Mouse (Mus musculus): ENCODE measurements at regions not wholly inside any gene's neighbourhood (a gene's known extent, or its start where the extent isn't known, plus 50 kb on each side); places are given as distances from the start of the nearest gene placed in this dataset.

DNA sequence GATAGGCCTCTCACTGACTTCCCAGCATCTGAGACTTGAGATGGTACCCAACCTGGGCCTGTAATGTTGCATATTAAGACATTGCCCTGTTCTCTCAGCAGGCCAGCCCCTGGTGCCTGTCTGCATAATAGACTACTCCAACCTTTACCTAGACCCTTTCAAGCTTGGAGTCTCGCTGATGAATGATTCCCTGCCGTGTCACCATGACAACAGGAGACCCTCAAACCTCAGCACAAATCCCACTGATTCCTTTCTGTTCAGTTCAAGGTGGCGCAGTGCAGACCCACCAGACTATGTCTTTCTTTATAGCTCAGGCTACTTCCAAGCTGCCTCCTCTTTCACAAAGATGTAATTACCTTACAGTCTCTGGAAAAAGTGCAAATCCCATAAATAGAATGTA lies 172.0 kb downstream of the Dcdc2c start:
- no peak for DNase-seq

- no peak for DNase-seq
Observed at GRCm38 (mm10) chr12:28377968-28378367, 174.2 kb downstream of the Dcdc2c start.

GRCm38 (mm10) chr12:28377373-28377772 lies 174.8 kb downstream of the Dcdc2c start:
- DNase-seq = no peak

DNA sequence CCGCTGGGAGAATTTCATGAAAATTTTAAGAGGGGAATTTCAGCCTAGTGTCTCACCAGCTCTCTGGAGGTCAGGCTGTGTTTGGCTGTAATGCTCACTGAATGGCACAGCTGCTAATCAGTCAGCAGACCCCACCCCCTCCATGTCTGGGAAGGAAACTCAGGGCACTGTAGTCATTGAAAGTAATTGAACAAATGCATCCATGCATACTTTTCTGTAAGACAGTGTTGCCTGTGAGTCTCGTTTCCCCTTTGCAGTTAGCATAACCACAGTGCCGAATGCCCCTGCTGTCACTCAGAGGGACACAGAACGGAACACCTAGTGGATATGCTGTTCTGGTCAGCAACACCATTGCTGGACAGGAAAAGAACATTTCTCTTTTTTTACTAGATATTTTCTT lies 175.4 kb downstream of the Dcdc2c start:
- no peak for DNase-seq

- no peak for DNase-seq
Observed at GRCm38 (mm10) chr12:28365304-28365703, 186.9 kb downstream of the Dcdc2c start.

DNA sequence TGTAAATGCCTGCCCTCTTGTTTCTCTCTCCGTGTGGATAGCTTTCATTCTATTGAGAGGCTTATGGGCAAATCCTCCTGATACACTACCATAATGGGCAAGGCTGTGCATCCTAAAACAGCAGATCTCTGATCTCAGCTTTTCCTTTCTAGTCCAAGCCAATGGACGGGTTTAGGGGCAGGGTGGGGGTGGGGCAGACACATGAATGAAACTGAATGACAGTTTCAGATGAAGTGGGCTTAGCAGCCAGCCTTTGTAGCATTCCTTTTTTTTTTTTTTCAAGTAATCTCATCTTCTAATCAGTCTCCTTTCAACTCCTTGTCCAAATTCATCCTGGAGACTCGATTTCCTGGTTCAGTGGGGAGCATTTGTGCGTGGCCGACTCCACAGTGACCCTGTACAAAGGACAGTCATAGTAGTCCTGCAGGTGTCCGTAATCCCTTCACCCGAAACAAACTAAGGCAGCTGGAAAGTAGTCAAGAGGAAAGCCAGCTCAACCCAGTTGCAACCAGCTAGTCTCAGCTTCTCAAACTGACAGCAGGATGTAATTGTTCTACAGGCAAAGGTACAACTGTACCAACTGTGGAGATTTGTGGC lies 193.4 kb downstream of the Dcdc2c start:
- DNase-seq = no peak

DNA sequence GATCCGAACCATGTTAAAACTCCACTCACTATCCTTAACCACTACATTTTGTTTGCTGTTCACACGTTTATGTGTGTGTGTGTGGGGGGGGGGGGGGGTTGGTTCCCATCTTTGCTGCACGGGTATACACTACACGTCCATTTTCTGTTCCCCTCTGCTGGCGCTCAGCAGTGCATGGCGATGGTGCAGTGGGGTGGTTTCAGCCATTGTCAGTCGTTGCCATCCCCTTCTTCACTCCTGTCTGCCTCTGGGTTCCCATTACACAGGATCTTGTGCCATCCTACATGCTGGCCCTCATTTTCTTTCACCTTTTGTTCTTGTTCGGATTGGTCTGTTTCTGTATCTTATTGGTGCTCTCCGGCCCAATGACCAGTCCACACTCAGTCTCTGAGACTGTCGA lies 194.4 kb downstream of the Dcdc2c start:
- no peak for DNase-seq

DNA sequence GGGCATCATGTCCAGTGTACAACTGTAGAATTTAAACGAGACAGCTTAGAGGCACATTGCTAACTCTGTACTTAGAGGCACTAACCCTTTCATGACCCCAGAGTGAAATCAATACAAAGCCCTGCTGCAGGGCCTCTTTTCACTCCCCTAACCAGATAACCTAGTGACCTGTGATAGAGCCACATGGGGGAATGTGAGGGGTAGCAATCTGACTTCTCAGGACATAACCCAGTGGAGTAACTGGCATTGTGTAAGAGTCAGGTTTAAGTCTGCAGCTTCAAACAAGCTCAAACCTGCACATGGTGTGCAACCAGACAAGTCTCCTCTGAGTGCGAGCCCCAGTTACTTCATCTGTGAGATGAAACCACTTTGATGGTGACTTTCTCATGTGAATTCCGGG lies 199.1 kb downstream of the Dcdc2c start:
- no peak for DNase-seq

DNA sequence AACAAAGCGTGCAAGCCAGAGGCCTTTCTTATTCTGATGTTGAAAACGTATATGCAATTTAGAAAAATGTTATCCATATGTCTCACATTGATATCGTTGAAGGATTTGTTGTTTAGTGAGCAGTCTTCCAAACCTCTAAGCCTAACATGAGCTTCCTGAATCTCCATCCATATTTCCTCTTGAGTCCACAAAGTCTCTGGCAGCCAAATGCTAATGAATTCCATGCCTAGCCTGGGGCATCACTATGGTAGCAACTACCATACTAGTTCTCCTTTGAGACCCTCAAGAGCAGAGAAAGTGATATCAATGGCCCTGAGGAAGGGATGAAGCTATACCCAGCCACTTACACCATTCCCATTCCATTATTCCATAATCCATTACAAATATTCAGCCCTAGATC lies 199.6 kb downstream of the Dcdc2c start:
- no peak for DNase-seq

GRCm38 (mm10) chr12:28342735-28343134 lies 209.5 kb downstream of the Dcdc2c start:
- no peak for DNase-seq

DNA sequence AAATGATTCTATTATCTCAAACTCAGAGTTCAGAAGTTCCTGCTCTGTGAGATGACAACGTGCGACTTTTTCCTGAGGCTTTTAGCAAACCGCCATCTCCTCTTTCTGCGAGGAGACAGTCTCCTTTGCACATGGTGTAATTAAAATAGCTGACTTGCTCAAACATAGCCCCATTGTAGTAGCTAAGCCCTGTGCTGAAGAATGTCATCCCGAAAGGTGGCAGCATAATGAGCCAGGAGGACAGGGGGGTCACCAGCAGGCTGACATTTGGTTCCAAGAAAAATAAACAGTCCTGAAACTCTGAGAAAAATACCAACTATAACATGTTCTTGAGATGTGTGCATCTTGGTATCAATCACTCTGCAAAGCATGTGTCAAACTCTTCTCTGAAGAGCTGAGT lies 219.6 kb downstream of the Dcdc2c start:
- no peak for DNase-seq

DNA sequence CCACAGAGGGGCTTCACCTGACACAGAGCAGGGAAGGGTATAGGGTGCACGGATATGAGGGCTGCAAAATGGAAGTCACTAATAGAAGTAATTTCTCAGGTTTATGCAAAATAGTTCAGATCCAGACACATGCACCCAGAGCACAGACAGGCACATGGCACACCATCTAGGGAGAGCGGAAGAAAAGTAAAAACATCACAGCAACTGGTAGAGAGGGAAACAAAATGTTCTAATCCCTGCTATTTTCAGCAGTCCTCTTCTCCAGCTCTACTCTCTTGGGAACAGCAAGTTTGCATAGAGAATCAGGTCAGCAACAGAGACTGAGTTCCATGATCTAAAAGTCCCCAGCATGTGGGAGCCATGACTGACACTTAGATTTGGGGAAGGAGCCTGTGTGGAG lies 220.4 kb downstream of the Dcdc2c start:
- DNase-seq = no peak

- DNase-seq = no peak
Observed at GRCm38 (mm10) chr12:28323659-28324058, 228.5 kb downstream of the Dcdc2c start.

- no peak for DNase-seq
Observed at GRCm38 (mm10) chr12:28309226-28309625, 243.0 kb downstream of the Dcdc2c start.

GRCm38 (mm10) chr12:28302038-28302581 lies 250.1 kb downstream of the Dcdc2c start:
- DNase-seq = no peak

DNA sequence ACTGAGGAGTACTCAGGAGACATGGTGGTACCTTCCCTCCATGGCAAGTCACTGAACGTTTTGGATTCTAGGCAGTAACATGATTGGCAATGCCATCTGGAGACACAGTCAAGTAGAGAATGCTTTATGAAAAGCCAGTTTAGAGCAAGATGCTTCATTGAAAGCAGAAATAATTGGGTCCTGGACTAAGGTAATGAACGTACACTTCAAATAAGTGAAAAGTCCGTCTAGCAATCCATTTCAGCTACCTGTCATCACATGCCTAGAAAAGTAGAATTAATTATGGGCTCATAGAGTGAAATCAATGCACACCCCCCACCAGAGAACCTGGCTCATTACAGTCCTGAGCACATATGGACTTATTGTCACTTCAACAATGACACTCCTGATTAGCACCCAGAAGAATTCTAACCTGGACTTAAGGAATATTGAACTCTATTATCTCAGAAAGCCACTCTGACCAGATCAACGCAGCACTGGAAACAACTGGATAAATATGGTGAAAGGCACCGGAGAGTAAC lies 263.8 kb downstream of the Dcdc2c start:
- no peak for DNase-seq

DNA sequence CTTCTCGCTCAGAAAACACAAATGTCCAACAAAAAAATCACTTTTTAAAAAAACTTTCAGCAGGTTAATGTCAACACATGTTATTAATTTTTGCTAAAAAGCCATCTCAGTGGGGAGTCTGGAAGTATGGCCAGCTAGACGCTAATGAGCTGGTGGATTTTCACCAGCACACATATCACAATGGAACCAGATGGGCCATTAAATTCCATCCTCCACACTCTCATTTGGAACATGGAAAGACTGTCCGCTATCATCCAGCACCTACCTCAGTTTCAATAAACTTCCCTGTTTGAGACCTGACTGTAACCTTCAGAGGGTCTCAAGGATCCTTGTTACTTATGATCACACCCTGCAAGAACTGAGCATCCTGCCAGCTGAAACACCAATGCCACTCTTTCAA lies 296.7 kb downstream of the Dcdc2c start:
- no peak for DNase-seq

- DNase-seq = no peak
Observed at GRCm38 (mm10) chr12:28250526-28250925, 301.7 kb downstream of the Dcdc2c start.

DNA sequence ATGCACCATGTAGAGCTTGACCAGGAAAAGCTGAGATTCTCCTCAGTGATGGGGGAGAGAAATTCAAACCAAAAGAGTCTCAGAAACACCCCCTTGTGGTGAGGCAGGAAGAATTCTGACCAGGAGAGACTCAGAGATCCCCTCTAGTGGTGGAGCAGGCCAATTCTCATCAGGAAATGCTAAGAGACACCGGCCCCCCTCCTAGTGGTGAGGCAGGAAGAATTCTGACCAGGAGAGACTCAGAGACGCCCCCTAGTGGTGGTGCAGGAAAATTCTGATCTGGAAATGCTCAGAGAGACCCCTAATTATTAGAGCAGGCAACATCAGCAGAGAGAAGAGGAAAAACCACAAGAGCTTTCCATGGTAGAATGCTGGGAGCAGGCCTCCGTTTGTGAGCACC lies 303.4 kb downstream of the Dcdc2c start:
- DNase-seq = no peak

GRCm38 (mm10) chr12:28248287-28248686 lies 303.9 kb downstream of the Dcdc2c start:
- DNase-seq = no peak

DNA sequence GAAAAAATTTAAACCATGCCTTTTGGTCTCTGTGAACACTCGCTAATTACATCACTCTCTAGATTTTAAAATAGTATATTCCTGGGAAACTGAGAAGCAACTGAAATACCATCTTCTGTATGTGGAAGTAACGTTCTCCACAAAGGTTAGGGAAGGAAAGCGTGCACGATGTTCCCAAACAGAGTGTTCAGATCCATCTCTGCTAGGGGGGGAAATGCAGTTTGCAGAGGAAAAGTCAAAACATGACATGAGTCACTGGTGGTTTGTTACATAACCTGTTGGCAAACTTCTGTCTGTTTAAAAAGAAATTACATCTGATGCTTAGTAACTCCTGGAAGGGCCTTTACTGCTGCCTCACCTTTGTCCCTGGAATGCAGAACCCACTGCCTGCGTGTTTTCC lies 314.2 kb downstream of the Dcdc2c start:
- no peak for DNase-seq

DNA sequence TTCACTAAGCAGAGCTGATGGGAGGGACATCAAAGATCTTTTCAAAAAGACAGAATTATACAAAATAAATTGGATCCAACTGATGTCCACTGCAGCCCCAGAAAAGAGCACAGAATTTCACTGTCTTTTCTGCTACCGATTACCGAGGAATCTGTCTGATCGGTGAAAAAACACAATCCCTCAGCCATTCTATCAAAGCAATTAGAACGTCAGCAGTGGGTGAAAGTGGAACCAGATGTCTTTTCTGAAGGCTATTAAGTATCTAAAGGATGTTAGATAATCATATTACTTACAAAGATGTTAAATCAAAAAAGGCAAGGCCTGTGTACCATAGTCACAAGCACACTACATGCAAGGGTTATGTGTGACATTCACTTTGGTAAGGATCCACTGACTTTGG lies 315.2 kb downstream of the Dcdc2c start:
- DNase-seq = no peak

- DNase-seq = no peak
Observed at GRCm38 (mm10) chr12:28202847-28203246, 349.4 kb downstream of the Dcdc2c start.

GRCm38 (mm10) chr12:28186695-28187094 lies 365.5 kb downstream of the Dcdc2c start:
- DNase-seq = no peak

- DNase-seq = no peak
Observed at GRCm38 (mm10) chr12:28181265-28181664, 370.9 kb downstream of the Dcdc2c start.

All from cerebellum, adult 8-10 months (tissue).